Mouse (Mus musculus) megakaryocyte, embryonic 14.5 days (primary cell): ENCODE results near the gene Gm43951. TPM values are rescaled to one million over a fixed set of nuclear protein-coding genes. Genes with fewer than 3 reads are reported as not detected.

Experiments
- H3K27me3 ChIP-seq: replicated peaks from 2 replicates; pipeline ENCODE3; 2012; ENCODE audit warnings: inconsistent platforms
- H3K36me3 ChIP-seq: replicated peaks from 2 replicates; pipeline ENCODE3; 2012; ENCODE audit warnings: low read length, inconsistent platforms, mixed read lengths
- H3K4me1 ChIP-seq: 2 replicates; pipeline ENCODE4 v1.6.1; 2012; ENCODE audit warnings: inconsistent platforms
- H3K4me3 ChIP-seq: replicated peaks from 2 replicates; pipeline ENCODE3; 2012; ENCODE audit warnings: moderate library complexity, mild to moderate bottlenecking, inconsistent platforms
- H3K9me3 ChIP-seq: 2 replicates; pipeline ENCODE4 v1.6.1; 2012; ENCODE audit warnings: inconsistent platforms
- FLI1 ChIP-seq: IDR thresholded peaks from 2 replicates; pipeline ENCODE4 v1.6.1; 2012; ENCODE audit warnings: low read length, inconsistent platforms, mixed read lengths
- GATA1 ChIP-seq: IDR thresholded peaks from 3 replicates; pipeline ENCODE4 v1.6.1; 2012; ENCODE audit warnings: mixed read lengths, low read length, inconsistent platforms, borderline replicate concordance
- polyA plus RNA-seq: library from polyadenylated mRNA; stranded (reverse); fragments of >175 nt; gene quantifications from 2 replicates; pipeline ENCODE4 v1.2.3, GENCODE M21; 2012; ENCODE audit warnings: low replicate concordance; ENCODE audit not compliant: insufficient read depth

Gene Gm43951
- polyA plus RNA-seq, 1 experiment = not detected

DNA sequence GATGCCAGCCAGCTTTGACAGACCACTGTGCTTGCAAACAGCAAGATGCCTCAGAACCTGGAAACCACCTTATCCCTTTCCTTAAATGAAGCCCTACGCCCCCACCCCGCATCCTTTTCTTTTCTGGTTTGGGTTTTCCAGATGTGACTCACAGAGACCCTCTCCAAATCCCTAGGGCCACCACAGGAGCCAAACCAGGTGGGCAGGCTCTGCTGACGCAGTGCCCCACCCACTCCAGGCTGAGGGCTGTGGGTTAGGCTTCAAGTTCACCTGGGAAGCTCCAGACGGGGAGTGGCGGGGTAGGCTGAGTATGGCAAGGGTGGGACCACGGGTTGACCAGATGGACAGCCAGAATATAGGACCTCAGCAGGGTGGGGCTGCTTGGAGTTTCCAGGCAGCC, 20.3 kb upstream of the Gm43951 start:
- Histone ChIP-seq H3K9me3 (no peaks in the 10 kb centered on the region), H3K36me3 (no peaks in the 10 kb centered on the region), H3K27me3 (peaks cover 53% of the 10 kb centered on the region), H3K4me1 (peaks cover 8% of the 10 kb centered on the region; the same call in 1 of the 2 replicates), H3K4me3 (no peak overlapping the region)
- no peak for TF ChIP-seq FLI1
- no peak for TF ChIP-seq GATA1

DNA sequence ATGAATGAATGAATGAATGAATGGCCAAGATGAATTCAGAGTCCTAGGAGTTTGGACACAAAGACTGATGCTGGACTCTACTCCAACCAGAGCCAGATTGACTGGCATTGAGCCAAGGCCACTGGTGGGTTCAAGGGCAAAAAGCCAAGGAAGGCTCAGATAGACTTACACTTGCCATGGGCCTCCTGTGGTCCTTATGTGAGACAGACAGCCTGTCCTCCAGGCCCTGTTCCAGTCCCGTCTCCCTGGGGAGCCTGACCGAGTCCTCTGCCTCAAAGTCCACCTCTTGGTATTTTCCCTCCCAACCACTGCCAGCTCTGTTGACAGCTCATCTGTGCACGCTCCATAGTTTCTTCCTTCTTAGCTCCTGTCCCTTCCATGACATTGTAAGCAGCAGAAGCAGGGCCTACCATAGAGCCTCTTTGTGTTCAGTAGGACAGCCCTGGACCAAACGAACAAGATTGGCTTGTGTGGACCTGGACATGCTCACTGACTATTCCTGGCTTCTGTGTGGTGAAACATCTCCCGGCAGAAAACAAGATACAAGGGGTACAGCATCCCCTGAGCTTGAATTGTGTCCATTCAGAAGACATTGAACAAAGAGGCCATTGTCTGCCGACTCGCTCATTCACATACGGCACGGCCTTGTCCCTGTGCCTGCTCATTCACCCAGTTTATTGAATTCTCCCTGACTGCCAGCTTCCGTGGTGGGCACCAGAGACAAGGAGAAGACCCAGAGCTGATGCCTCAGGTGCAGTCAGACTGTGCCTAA, 19.6 kb upstream of the Gm43951 start:
- Histone ChIP-seq H3K27me3 (peaks cover 49% of the 10 kb centered on the region), H3K36me3 (no peaks in the 10 kb centered on the region), H3K9me3 (no peaks in the 10 kb centered on the region), H3K4me3 (no peak overlapping the region), H3K4me1 (peaks cover 15% of the 10 kb centered on the region)
- TF ChIP-seq FLI1 (no peak), GATA1 (no peak)

DNA sequence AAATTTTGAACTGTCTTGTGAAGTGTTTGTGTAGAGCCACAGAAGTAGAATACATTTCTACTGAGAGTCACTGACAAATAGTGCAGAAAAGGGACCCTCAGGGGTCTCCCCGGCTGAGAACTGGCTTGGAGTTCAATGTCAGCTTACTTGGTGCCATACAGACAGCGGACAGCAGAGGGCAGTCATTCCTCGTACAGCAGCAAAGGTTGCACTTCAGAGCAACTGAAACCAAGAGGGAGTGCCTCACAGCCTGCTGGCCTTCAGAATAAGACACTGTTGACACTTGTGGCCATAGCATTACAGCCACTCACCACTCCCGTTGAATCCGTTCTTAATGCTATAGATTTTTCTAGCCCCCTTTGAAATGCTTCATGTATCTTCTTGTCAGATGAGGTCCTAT, 18.2 kb upstream of the Gm43951 start:
- TF ChIP-seq GATA1 (no peak), FLI1 (no peak)
- Histone ChIP-seq H3K9me3 (no peaks in the 10 kb centered on the region), H3K27me3 (peaks cover 37% of the 10 kb centered on the region), H3K4me3 (peak overlapping the region; percentile 70), H3K36me3 (no peaks in the 10 kb centered on the region), H3K4me1 (peaks cover 21% of the 10 kb centered on the region)

DNA sequence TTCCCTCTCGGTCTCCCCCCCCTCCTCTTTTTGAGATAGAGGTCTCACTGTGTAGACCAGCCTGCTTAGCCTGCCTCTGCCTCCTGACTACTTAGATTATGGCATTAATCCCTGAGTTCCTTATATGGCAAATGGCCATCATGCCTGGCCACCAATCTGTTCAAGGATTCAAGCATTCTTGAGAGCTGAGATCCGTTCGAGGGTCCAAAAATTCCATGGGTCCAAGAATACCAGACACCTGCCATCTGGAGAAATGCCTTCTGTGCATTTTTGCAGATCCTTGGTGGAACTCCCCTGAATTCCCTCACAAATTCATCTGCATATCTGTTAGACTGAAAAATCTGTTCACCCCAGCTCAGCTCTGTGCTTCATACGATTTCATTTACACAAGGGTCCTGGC, 16.8 kb upstream of the Gm43951 start:
- peaks cover 21% of the 10 kb centered on the region for H3K4me1 ChIP-seq
- no peak for TF ChIP-seq GATA1
- no peak for TF ChIP-seq FLI1
- H3K4me3 ChIP-seq = no peak overlapping the region

DNA sequence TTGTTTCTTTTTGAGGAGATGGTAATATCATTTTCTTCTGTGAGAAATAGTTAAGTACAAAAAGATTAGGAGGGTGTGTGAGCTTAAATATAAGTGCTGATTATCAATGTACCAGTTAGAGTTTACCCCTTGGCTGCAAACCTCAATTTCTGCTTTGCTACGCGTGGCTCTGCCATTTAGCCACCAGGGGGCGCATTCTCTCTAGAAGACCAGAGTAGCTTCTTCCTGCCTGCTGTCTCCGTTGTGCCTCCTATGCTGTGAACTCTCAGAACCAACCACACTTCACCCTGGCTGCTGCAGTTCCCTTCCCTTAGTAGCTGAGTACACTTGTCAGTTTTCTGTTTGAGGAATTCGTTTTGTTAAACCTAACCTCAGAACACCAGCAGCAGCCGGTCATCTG, 14.6 kb upstream of the Gm43951 start:
- peaks cover 37% of the 10 kb centered on the region for H3K4me1 ChIP-seq
- no peak for TF ChIP-seq GATA1
- TF ChIP-seq FLI1 = no peak
- peak overlapping the region; percentile 77 for H3K4me3 ChIP-seq
- H3K36me3 ChIP-seq = no peaks in the 10 kb centered on the region
- peaks cover 10% of the 10 kb centered on the region for H3K27me3 ChIP-seq
- no peaks in the 10 kb centered on the region for H3K9me3 ChIP-seq

More for the DNA sequence above, 16.8 kb upstream of the Gm43951 start:
- Histone ChIP-seq H3K36me3 (no peaks in the 10 kb centered on the region), H3K27me3 (peaks cover 28% of the 10 kb centered on the region), H3K9me3 (no peaks in the 10 kb centered on the region)

DNA sequence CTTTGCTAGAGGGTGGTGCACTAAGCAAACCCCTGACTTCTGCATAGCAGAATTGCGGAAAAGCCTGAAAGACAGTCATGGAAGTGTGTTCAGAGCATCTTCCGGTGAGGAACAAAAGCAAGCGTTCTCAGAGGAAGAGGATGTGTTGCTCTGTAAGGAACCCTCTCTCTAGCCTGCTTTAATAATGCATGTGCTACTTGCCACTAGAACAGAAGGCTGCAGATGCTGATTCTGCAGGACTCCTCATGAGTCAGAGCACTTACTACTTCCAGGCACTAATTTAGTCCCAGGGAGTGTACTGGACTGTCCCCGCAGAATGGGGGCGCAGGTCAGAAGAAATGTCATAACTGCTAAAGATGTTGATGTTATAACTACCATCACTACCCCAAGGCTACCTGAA, 10.5 kb upstream of the Gm43951 start:
- TF ChIP-seq FLI1 (no peak), GATA1 (no peak)
- H3K9me3 ChIP-seq = no peaks in the 10 kb centered on the region
- H3K27me3 ChIP-seq = no peaks in the 10 kb centered on the region
- H3K4me1 ChIP-seq = peaks cover 45% of the 10 kb centered on the region
- H3K36me3 ChIP-seq = peaks cover 9% of the 10 kb centered on the region
- no peak overlapping the region for H3K4me3 ChIP-seq

DNA sequence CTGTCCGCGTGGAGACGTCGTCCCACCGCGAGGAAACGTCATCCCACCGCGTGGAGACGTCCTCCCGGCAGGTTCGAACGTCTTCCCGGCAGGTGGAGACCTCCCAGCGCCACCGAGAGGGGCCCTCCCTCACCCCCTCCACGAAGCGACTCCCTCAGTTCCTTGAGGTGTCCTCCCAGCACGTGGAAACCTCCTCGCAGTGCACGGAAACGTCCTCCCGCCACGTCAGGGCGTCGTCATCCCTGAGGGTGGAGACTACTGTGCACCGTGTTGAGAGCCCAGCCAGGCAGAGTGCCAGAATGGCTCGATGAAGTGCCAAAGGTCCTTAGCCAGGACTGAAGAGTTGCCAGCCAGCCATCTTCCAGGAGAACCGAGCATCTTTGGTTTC, 8.8 kb upstream of the Gm43951 start, which contains the start of gene Med31:
Gene Med31, minus strand, starts transcription at position 183 of the 388 bp plus-strand sequence.
- no peak for TF ChIP-seq GATA1
- TF ChIP-seq FLI1 = no peak

DNA sequence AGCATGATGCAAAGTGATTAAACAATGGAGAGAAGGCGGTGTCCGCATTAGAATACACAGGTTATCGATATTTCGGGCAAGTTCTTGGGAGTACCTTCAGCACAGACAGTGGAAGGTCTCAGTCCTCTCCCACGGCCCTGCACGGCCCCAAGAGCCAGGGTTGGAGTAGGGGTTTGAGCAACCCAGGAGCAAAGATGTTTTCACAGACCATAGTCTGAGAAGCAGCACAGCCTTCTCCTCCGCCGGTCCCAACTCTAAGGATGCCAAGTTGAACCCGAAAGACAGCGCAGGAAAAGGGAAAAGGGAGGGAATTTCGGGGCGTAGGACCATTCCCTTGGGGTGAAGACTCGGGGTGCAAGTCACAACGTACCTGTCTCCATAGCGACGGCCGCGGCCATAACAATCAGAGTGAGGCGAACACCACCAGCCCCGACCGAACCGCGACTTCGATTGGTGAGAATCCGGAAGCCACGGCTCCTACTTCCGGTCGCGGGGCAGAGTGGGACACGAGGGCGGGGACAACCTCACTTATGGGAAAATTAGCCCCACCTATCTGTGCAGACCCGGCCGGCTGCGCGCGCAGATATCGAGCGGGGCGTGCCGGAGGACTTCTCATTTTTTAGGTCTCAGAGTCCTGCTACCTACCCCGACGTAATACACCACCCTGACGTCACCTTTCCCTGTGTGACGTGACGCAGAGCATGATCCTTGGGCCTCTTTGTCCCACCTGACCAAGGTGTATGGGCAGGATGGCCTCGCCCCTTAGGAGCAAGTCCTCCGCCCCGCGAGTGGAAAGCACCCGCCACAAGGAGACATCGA, 8.2 kb upstream of the Gm43951 start:
- H3K9me3 ChIP-seq = no peaks in the 10 kb centered on the region
- H3K4me1 ChIP-seq = peaks cover 30% of the 10 kb centered on the region
- TF ChIP-seq GATA1 (no peak), FLI1 (peak; percentile 23; the same call in 1 of the 2 replicates)
- H3K4me3 ChIP-seq = peak overlapping the region; percentile 97
- H3K36me3 ChIP-seq = peaks cover 32% of the 10 kb centered on the region
- no peaks in the 10 kb centered on the region for H3K27me3 ChIP-seq

More for the DNA sequence above, 8.8 kb upstream of the Gm43951 start, which contains the start of gene Med31:
- H3K9me3 ChIP-seq = no peaks in the 10 kb centered on the region
- peaks cover 30% of the 10 kb centered on the region for H3K4me1 ChIP-seq
- H3K27me3 ChIP-seq = no peaks in the 10 kb centered on the region
- peak within 1 kb of the TSS; percentile 97 for H3K4me3 ChIP-seq
- H3K36me3 ChIP-seq = peaks cover 25% of the 10 kb centered on the region

DNA sequence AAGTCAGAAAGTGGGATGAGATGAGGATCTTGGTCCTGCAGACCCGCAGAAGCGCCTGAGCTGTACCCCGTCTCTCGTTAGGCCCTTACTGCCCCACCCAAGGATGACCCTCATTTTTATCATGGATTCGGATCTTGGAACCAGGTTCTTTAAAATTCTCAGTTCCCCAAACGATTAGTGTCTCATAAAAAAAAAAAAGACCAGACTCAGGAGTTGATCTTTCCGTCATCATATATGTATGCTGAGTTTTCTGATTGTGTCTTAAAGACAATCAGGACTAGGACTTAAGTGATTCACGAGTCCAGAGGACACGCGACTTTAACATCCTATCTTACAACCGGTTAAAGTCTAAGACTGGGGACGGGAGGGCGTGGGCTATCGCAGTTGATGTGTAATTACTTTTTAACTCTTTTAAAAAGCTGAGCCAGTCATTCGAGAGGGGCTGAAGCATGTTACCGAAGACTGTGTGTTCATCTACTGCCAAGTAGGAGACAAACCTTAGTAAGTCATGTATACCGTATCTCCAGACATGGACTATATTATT, 1.3 kb upstream of the Gm43951 start:
- no peaks in the 10 kb centered on the region for H3K9me3 ChIP-seq
- TF ChIP-seq FLI1 = no peak
- TF ChIP-seq GATA1 = no peak
- peak overlapping the region; percentile 96 for H3K4me3 ChIP-seq
- H3K36me3 ChIP-seq = peaks cover 41% of the 10 kb centered on the region
- no peaks in the 10 kb centered on the region for H3K27me3 ChIP-seq
- peaks cover 40% of the 10 kb centered on the region for H3K4me1 ChIP-seq

DNA sequence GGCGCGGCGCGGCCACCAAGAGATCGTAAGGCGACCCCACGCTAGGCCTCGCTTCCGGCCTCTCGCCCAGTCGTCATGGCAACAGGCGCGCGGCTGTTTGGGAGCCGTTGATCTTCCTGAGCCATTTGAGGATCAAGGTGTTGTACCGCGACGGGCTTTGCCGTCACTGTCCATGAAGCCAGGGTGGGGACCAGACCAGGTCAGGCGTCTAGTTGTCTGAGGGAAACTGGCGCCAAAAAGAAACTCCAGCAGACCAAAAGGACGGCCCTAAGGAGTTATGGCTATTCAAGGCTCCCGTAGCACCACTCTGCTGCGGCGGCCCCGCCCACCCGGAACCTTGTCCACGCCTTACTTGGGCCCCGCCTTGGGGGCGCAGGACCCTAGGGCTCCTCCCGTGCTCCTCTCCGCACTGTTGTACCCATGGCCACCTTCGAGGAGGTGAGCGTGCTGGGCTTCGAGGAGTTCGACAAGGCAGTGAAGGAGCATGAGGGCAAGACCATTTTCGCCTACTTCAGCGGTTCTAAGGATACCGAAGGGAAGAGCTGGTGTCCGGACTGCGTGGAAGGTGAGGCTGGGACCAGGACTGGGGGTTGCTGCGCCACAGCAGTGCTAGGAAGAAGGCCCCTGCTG, 679 bp upstream of the Gm43951 start, which contains the start of the genes 4933427D14Rik and Txndc17:
Gene 4933427D14Rik, minus strand, starts transcription at position 256 of the 630 bp plus-strand sequence.
Gene Txndc17, plus strand, starts transcription at position 344 of the 630 bp plus-strand sequence.
- Histone ChIP-seq H3K9me3 (no peaks in the 10 kb centered on the region), H3K27me3 (no peaks in the 10 kb centered on the region), H3K4me1 (peaks cover 40% of the 10 kb centered on the region), H3K4me3 (peak within 1 kb of the TSS; percentile 96), H3K36me3 (peaks cover 39% of the 10 kb centered on the region)
- TF ChIP-seq FLI1 (no peak), GATA1 (no peak)
